Mouse (Mus musculus) neutrophil, adult 5-6 weeks (primary cell): ENCODE results near the gene Il12rb2. TPM values are rescaled to one million over a fixed set of nuclear protein-coding genes. Genes with fewer than 3 reads are reported as not detected.

Experiments
- ATAC-seq: fragments of 151-379, 151-347 bp; 2 replicates; pipeline ENCODE4 v1.8.0; 2017; ENCODE audit warnings: mild to moderate bottlenecking, moderate TSS enrichment; ENCODE audit not compliant: insufficient number of reproducible peaks, poor library complexity, low FRiP score, severe bottlenecking; ENCODE audit errors: extremely low read depth
- total RNA-seq: library from RNA; stranded (forward); fragments of 200-1000 nt; gene quantifications from 2 replicates; pipeline ENCODE4 v1.2.3, GENCODE M21; 2017

The Il12rb2 gene
- total RNA-seq, 1 experiment from 2014 or later, result 1.0 TPM

- no peak for ATAC-seq
These were observed 75.3 kb downstream of the Il12rb2 start for GRCm38 (mm10) chr6:67300710-67301163.

DNA sequence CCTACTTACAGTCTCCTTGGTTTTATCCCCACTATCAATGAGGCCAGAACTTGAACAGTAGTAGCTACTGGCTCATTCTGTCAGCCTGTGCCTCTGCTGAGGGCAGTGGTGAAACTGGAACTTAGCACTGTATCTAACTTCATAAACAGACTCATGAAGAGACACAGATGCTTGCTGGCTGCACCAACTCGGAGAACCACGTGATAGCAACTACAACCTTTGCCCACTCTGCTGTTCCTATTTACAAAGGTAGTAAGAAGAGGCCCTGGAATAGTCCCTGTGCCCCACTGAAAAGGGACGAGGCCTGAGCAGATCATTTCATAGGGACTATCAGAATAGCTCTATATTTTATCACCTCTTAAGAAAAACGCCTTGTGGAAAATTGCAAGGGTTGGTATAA lies 75.7 kb downstream of the Il12rb2 start:
- no peak for ATAC-seq

GRCm38 (mm10) chr6:67298742-67299141 lies 77.2 kb downstream of the Il12rb2 start:
- no peak for ATAC-seq

DNA sequence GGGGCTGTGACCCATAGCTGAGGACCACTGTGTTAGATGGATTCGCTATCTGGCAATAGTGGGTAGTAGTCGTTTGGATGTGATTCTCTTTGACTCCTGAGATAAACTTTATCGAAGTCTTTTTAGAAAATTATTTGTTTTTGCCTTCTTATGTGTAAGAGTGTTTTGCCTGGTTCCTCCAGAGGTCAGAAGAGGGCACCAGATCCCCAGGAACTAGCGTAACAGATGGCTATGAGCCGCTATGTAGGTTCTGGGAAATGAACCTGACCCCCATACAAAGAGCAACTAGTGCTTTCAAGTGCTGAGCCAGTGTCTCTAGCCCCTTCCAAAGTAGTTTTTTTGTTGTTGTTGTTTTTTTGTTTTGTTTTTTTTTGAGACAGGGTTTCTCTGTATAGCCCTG lies 79.9 kb downstream of the Il12rb2 start:
- no peak for ATAC-seq

DNA sequence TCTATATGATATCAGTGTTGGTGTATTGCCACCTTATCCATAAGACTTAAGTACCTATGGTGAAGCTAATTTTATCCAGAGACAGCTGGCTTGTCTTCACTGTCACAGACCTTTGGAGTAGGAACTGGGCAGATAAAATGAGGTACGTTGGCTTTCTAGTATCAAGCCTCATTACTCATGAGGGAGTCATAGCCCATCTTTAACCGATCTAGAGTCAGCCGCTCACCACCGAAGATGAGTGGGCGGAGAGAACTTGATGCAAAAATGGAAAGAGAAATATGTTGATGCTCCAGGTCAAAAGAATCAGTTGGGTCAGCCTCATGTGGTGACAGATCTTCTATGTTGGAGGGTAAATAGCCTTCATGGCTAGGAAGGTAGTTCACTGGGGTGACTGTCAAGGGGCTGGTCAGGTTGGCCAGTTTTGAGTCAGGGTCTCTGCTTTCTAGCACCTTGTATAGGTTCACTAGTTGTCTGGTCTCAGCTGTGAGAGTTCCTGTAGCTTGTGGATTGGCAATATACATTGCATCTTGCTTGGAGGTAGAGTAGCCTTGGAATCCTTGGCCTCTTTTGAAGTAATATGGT lies 83.9 kb downstream of the Il12rb2 start:
- no peak for ATAC-seq

DNA sequence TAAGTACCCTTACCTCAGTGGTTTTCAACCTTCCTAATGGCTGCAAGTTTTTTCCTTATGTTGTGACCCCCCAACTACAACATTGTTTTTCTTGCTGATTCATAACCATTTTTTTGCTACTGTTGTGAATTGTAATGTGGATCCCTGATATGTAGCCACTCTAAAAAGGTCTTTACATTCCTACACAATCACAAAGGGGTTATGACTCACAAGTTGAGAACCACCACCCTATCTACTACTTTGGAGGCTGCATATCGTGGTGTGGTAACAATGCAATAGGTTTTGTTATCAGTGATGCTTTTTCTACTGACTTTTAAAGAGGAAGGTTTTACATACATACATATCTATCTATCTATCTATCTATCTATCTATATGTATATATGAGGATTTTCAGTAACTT lies 93.1 kb downstream of the Il12rb2 start:
- no peak for ATAC-seq

DNA sequence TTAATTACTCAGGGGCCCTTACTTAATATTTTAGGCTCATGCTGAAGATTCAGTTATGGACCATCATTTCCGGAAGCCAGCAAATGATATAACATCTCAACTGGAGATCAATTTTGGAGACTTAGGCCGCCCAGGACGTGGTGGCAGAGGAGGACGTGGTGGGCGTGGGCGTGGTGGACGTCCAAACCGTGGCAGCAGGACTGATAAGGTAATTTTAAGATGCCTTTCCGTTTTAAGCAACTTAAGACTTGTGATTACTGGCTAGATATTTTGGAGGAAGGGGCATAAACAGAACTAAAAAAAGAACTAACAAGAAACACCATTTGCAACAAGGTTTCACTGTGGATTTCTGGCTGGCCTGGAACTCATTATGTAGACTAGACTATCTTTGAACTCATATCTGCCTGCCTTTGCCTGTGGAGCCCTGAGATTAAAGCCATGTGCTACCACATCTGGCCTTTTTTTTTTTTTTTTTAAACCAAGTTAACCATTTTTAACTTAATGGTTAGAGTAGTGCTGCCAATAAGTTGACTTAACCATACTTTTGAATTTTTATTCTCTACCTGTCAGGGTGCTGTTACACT lies 94.3 kb downstream of the Il12rb2 start:
- ATAC-seq, result no peak

DNA sequence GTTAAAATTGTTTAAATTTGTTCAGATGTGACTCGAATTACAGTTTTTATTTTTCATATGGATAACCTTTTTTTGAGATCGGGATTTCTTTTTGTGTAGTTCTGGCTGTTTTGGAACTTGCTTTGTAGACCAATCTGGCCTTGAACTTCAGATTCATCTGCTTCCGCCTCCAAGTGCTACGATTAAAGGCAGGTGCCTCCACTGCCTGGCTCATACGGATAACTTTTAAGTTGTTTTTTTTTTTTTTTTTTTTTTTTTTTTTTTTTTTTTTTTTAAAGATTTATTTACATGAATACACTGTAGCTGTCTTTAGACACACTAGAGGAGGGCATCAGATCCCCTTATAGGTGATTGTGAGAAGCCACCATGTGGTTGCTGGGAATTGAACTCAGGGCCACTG lies 98.0 kb downstream of the Il12rb2 start:
- no peak for ATAC-seq

GRCm38 (mm10) chr6:67269459-67269858 lies 106.5 kb downstream of the Il12rb2 start:
- ATAC-seq, result no peak

DNA sequence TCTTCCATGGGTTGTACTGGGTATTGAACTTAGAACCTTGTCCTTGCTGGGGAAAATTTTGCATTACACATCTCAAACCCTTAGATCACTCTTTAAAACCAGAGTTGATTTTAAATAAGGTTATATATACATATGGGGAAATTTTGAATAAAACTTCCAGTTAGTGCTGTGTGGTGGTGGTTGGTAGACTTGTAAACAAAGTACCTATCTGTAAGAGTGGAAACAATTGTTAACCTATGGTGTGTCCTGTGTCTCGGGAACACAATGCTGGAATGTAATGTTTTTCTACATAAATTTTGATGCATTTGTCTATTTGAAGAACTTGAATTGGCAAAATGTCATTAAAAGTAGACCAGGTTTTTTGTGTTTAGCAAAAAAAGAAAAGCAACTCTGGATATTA lies 107.0 kb downstream of the Il12rb2 start:
- no peak for ATAC-seq

- no peak for ATAC-seq
These were observed 107.8 kb downstream of the Il12rb2 start for GRCm38 (mm10) chr6:67268245-67268612.

GRCm38 (mm10) chr6:67267408-67268244 lies 108.4 kb downstream of the Il12rb2 start:
- no peak for ATAC-seq

DNA sequence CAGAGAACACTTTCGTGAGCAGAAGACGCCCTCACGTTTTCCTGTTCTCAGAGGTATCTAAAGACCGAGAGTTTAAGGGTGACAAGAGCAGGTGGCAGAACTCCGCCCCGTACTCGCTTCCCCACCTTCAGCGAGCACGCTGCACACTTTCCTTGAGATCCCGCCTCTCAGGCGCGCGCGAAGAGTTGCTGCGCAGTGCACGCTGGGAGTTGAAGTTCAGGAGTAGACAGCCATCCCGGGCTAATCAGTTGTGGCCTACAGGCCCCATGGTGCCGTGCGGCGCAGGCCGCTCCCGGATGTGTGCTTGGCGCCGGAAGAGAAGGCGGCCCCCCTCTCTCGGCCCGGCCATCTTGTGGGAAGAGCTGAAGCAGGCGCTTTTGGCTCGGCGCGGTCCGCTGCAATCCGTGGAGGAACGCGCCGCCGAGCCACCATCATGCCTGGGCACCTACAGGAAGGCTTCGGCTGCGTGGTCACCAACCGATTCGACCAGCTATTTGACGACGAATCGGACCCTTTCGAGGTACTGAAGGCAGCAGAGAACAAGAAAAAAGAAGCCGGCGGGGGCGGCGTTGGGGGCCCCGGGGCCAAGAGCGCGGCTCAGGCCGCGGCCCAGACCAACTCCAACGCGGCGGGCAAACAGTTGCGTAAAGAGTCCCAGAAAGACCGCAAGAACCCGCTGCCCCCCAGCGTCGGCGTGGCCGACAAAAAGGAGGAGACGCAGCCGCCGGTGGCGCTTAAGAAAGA lies 109.2 kb downstream of the Il12rb2 start:
- ATAC-seq, result peak; percentile 98

GRCm38 (mm10) chr6:67266159-67266657 lies 109.8 kb downstream of the Il12rb2 start:
- no peak for ATAC-seq

GRCm38 (mm10) chr6:67264935-67265334 lies 111.1 kb downstream of the Il12rb2 start:
- no peak for ATAC-seq

GRCm38 (mm10) chr6:67251095-67251494 lies 124.9 kb downstream of the Il12rb2 start:
- no peak for ATAC-seq

DNA sequence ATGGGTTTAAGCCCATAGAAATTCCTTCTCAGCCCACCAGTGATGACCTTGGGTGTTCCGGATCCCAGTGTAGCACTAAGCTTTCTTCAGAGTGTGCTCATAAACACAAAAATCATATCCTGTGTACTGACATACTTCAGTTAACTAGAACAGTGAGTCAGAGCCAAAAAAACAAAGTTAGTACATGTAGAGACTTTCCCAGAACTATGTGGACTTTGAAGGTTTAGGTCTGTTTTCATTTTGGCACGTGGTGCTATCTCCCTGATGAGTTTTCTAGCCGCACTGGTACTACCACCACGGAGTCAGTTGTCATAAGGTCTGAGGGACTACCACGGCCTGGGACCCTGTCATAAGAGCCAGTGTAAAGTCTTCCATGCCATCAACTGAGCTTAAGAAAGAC lies 131.5 kb downstream of the Il12rb2 start:
- no peak for ATAC-seq

- no peak for ATAC-seq
These were observed 132.1 kb downstream of the Il12rb2 start for GRCm38 (mm10) chr6:67243765-67244420.
